Mouse (Mus musculus): ENCODE data around the gene Fermt2.

Gene Fermt2

GRCm38 (mm10) chr14:45423220-45423619 is 106.7 kb downstream of the Fermt2 start:
- DNase-seq: peak; percentile 50

GRCm38 (mm10) chr14:45422371-45422770 is 107.5 kb downstream of the Fermt2 start:
- no peak for DNase-seq

- no peak for DNase-seq
These were observed 110.6 kb downstream of the Fermt2 start for GRCm38 (mm10) chr14:45419323-45419722.

- DNase-seq: no peak
These were observed 111.4 kb downstream of the Fermt2 start for GRCm38 (mm10) chr14:45418553-45418952.

GRCm38 (mm10) chr14:45416265-45416664 is 113.7 kb downstream of the Fermt2 start:
- no peak for DNase-seq

Measured in cerebellum, adult 8-10 months (tissue).